Mouse (Mus musculus) stomach, embryonic 15.5 days (tissue): ENCODE data around the gene Rxfp4. TPM values are rescaled to one million over a fixed set of nuclear protein-coding genes. Genes with fewer than 3 reads are reported as not detected.

Source experiments
- ATAC-seq: fragments of 200-750 bp; cut with Nextera tagmentation; 2 replicates; pipeline ENCODE4 v1.8.0; 2017; ENCODE audit warnings: low read depth, moderate number of reproducible peaks, moderate TSS enrichment; ENCODE audit not compliant: insufficient read depth, low FRiP score
- H3K27ac ChIP-seq: fragments of 300-500 bp; sonication (generic); 2 replicates; pipeline ENCODE4 v1.5.1; 2015; ENCODE audit warnings: mild to moderate bottlenecking, inconsistent platforms
- H3K27me3 ChIP-seq: fragments of 300-500 bp; sonication (generic); replicated peaks from 2 replicates; pipeline ENCODE4 v1.6.1; 2015; ENCODE audit warnings: inconsistent platforms
- H3K36me3 ChIP-seq: fragments of 300-500 bp; sonication (generic); 2 replicates; pipeline ENCODE4 v1.6.1; 2015; ENCODE audit warnings: inconsistent platforms
- H3K4me1 ChIP-seq: fragments of 300-500 bp; sonication (generic); 2 replicates; pipeline ENCODE4 v1.6.1; 2015; ENCODE audit warnings: inconsistent platforms
- H3K4me2 ChIP-seq: fragments of 300-500 bp; sonication (generic); 2 replicates; pipeline ENCODE4 v1.6.1; 2015; ENCODE audit warnings: mild to moderate bottlenecking, inconsistent platforms
- H3K4me3 ChIP-seq: fragments of 300-500 bp; sonication (generic); replicated peaks from 2 replicates; pipeline ENCODE4 v1.5.1; 2015; ENCODE audit warnings: inconsistent platforms
- H3K9ac ChIP-seq: fragments of 300-500 bp; sonication (generic); 2 replicates; pipeline ENCODE4 v1.6.1; 2015; ENCODE audit warnings: inconsistent platforms
- H3K9me3 ChIP-seq: fragments of 300-500 bp; sonication (generic); 2 replicates; pipeline ENCODE4 v1.6.1; 2016; ENCODE audit warnings: inconsistent platforms
- WGBS: fragments of 180-500 bp; shearing (Covaris S2); methylation state at CpG from one replicate; pipeline ENCODE4 v1.1.7; 2015; 5-methylcytosine and 5-hydroxymethylcytosine counted together
- polyA plus RNA-seq: library from polyadenylated mRNA; unstranded; fragments of >200 nt; fragmentation: Nextera tagmentation; extraction: Ambion mirVana; gene quantifications from 2 replicates; pipeline ENCODE4 v1.2.1, GENCODE M21; 2015

The Rxfp4 gene
- not detected in 2 replicates for polyA plus RNA-seq

- Histone ChIP-seq H3K36me3 (no peaks in the 10 kb centered on the region), H3K27me3 (no peaks in the 10 kb centered on the region), H3K4me2 (peak within 1 kb of the TSS; percentile 19; the same call in 1 of the 2 replicates), H3K27ac (peak within 1 kb of the TSS; percentile 48; the same call in 1 of the 2 replicates), H3K9ac (no peak within 1 kb of the TSS), H3K4me1 (peaks cover 5% of the 10 kb centered on the region; the same call in 1 of the 2 replicates), H3K4me3 (no peak within 1 kb of the TSS), H3K9me3 (no peaks in the 10 kb centered on the region)
- ATAC-seq: no peak
- 76% methylated on average over 17 of the region's 17 CpGs for WGBS
Measured at GRCm38 (mm10) chr3:88652846-88653515, at the start of gene Rxfp4. Gene Rxfp4, minus strand, starts transcription at chr3:88653142.

DNA sequence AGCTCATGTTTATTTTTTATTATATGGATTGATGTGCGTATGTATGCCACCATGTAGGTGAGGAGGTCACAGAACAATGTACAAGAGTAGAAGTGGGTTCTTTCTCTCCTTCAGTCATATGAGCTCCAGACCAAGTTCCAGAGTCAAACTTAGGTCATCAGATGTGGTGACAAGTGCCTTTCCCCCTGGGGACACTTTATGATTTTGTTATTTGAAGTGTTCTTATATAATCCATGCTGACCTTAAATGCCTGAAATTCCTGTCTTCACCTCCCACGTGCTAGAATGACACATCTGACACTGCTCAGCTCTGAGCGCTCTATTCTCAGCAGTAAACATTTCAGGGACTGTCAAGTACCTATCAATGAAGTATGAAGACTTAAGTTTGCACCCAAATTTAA is 48.3 kb upstream of the Rxfp4 start:
- Histone ChIP-seq H3K27me3 (no peaks in the 10 kb centered on the region), H3K4me3 (no peak overlapping the region), H3K27ac (no peak overlapping the region), H3K36me3 (peaks cover 70% of the 10 kb centered on the region), H3K9me3 (no peaks in the 10 kb centered on the region), H3K9ac (no peak overlapping the region), H3K4me1 (no peaks in the 10 kb centered on the region), H3K4me2 (no peak overlapping the region)
- no peak for ATAC-seq
- WGBS: 56% methylated on average over 3 of the region's 3 CpGs

DNA sequence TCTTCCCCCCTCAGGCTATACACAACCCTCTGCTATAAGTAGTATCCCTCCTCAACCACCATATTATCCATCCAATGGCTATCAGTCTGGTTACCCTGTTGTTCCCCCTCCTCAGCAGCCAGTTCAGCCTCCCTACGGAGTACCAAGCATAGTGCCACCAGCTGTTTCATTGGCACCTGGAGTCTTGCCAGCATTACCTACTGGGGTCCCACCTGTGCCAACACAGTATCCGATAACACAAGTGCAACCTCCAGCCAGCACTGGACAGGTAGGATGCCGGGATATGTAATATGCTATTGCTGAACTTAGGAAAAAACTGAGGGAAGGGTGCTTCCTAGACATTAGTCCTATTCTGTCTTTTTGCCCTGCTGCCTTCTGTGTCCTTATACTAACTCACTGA is 47.3 kb upstream of the Rxfp4 start:
- no peaks in the 10 kb centered on the region for H3K4me1 ChIP-seq
- no peaks in the 10 kb centered on the region for H3K27me3 ChIP-seq
- peaks cover 73% of the 10 kb centered on the region for H3K36me3 ChIP-seq
- 89% methylated on average over 3 of the region's 3 CpGs for WGBS
- ATAC-seq: no peak
- no peak overlapping the region for H3K4me3 ChIP-seq
- H3K4me2 ChIP-seq: no peak overlapping the region
- no peak overlapping the region for H3K9ac ChIP-seq
- no peak overlapping the region for H3K27ac ChIP-seq
- no peaks in the 10 kb centered on the region for H3K9me3 ChIP-seq

DNA sequence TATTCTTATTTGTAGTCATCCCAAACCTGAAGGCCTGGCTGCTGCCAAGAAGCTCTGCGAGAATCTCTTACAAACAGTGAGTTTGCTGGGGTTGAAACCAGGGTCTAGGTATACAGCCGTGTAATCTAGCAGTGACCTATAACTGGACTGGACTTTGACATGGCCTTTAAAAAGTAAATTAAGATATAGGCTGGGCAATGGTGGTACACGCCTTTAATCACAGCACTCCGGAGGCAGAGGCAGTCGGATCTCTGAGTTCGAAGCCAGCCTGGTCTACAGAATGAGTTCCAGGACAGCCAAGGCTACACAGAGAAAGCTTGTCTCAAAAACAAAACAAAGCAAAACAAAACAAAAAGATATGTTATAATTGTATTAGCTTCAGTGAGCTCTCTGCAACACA is 45.9 kb upstream of the Rxfp4 start:
- H3K36me3 ChIP-seq: peaks cover 76% of the 10 kb centered on the region
- 91% methylated on average over 6 of the region's 6 CpGs for WGBS
- ATAC-seq: no peak

DNA sequence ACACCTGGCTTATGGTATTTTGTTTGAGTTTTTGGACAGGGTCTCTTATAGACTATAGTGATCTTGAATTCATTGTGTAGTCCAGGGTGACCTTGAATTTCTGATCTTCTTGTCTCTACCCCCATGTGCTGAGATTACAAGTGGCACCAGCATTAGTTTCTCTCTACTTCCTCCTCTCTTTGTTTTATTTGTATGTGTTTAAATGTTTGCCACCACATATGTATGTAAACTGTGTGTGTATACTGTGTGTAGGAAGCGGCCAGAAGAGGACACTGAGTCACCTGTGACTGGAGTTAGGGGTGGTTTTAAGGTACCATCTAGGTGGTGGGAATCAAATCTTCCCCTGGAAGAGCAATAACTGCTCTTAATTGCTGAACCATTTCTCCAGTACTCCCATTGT is 45.1 kb upstream of the Rxfp4 start:
- no peaks in the 10 kb centered on the region for H3K27me3 ChIP-seq
- no peaks in the 10 kb centered on the region for H3K9me3 ChIP-seq
- no peaks in the 10 kb centered on the region for H3K4me1 ChIP-seq
- WGBS: 85% methylated on average over 1 of the region's 1 CpGs
- no peak overlapping the region for H3K4me2 ChIP-seq
- no peak for ATAC-seq
- H3K27ac ChIP-seq: no peak overlapping the region
- H3K9ac ChIP-seq: no peak overlapping the region
- no peak overlapping the region for H3K4me3 ChIP-seq
- H3K36me3 ChIP-seq: peaks cover 81% of the 10 kb centered on the region

More for the DNA sequence above, 45.9 kb upstream of the Rxfp4 start:
- H3K4me1 ChIP-seq: no peaks in the 10 kb centered on the region
- no peaks in the 10 kb centered on the region for H3K27me3 ChIP-seq
- H3K9ac ChIP-seq: no peak overlapping the region
- H3K4me3 ChIP-seq: no peak overlapping the region
- no peak overlapping the region for H3K27ac ChIP-seq
- no peaks in the 10 kb centered on the region for H3K9me3 ChIP-seq
- H3K4me2 ChIP-seq: no peak overlapping the region

DNA sequence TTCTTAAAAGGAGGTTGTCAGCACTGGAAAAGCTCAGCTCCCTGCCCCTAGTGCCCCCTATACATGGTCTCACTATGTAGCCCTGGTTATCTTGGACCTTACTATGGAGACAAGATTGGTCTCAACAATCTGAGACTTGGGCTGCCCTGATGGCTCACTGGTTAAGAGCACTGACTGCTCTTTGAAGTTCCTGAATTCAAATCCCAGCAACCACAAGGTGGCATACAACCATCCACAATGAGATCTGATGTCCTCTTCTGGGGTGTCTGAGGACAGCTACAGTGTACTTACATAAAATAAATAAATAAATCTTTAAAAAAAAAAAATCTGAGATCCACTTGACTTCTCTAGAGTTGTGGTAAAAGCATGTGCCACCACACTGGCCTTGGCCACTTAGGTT is 42.6 kb upstream of the Rxfp4 start:
- Histone ChIP-seq H3K36me3 (peaks cover 73% of the 10 kb centered on the region), H3K4me2 (no peak overlapping the region), H3K4me1 (no peaks in the 10 kb centered on the region), H3K9ac (no peak overlapping the region), H3K27ac (no peak overlapping the region), H3K9me3 (no peaks in the 10 kb centered on the region), H3K27me3 (no peaks in the 10 kb centered on the region), H3K4me3 (no peak overlapping the region)
- no peak for ATAC-seq

- H3K9ac ChIP-seq: no peak overlapping the region
- no peak overlapping the region for H3K27ac ChIP-seq
- no peak overlapping the region for H3K4me3 ChIP-seq
- H3K4me1 ChIP-seq: peaks cover 2% of the 10 kb centered on the region; the same call in 1 of the 2 replicates
- peaks cover 34% of the 10 kb centered on the region for H3K36me3 ChIP-seq
- H3K9me3 ChIP-seq: no peaks in the 10 kb centered on the region
- ATAC-seq: no peak
- H3K27me3 ChIP-seq: no peaks in the 10 kb centered on the region
- 84% methylated on average over 5 of the region's 5 CpGs for WGBS
- no peak overlapping the region for H3K4me2 ChIP-seq
Measured at GRCm38 (mm10) chr3:88689079-88689478, 36.1 kb upstream of the Rxfp4 start.

DNA sequence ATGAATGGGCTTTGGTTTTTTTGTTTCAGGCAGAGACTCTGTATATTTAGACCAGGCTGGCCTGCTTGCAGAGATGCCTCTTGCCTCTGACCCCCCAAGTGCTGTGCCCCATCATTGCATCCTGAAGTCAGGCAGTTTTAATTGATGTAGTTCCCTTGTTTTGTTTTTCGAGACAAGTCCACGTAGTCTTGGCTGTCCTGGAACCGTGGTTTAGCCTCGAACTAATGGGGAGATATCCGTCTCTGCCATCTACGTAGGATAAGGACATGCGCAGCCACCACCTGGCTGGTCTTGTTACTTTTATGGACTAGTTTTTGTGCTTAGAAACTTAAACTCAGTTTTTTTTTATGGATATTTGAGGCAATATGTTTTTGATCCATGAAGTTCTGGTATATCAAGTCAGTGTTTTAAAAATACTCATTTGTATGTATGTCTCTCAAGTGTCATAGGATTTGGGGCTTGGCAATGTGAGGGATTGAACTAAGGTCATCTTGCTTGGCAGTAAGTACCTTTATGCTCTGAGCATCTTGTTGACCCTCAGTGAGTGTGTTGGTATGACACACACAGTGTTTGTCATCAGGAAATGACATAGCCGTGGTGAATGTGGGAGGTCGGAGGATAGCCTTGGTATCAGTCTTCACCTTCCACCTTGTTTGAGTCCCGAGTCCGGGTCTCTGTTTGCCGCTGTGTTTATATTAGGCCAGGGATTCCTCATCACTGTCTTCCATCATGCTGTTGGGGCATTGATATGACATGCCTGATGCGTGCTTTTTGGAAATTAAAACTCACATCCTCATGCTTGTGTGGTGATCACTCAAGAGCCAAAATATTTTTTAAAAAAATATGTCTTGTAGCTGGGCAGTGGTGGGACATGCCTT is 34.0 kb upstream of the Rxfp4 start:
- peak overlapping the region; percentile 90 for H3K9ac ChIP-seq
- WGBS: 12% methylated on average over 13 of the region's 13 CpGs
- peak overlapping the region; percentile 97; the same call in 1 of the 2 replicates for H3K27ac ChIP-seq
- H3K4me3 ChIP-seq: peak overlapping the region; percentile 80
- no peaks in the 10 kb centered on the region for H3K27me3 ChIP-seq
- peaks cover 19% of the 10 kb centered on the region; the same call in 1 of the 2 replicates for H3K36me3 ChIP-seq
- peak overlapping the region; percentile 83 for H3K4me2 ChIP-seq
- ATAC-seq: no peak
- no peaks in the 10 kb centered on the region for H3K9me3 ChIP-seq
- peaks cover 2% of the 10 kb centered on the region; the same call in 1 of the 2 replicates for H3K4me1 ChIP-seq

GRCm38 (mm10) chr3:88685958-88686451 is 33.1 kb upstream of the Rxfp4 start:
- peak; percentile 48 for ATAC-seq
- Histone ChIP-seq H3K36me3 (peaks cover 19% of the 10 kb centered on the region; the same call in 1 of the 2 replicates), H3K9ac (peak overlapping the region; percentile 90), H3K9me3 (no peaks in the 10 kb centered on the region), H3K27ac (peak overlapping the region; percentile 97), H3K27me3 (no peaks in the 10 kb centered on the region), H3K4me3 (peak overlapping the region; percentile 80), H3K4me2 (peak overlapping the region; percentile 83), H3K4me1 (peaks cover 2% of the 10 kb centered on the region; the same call in 1 of the 2 replicates)
- under 1% methylated on average over 45 of the region's 45 CpGs for WGBS

DNA sequence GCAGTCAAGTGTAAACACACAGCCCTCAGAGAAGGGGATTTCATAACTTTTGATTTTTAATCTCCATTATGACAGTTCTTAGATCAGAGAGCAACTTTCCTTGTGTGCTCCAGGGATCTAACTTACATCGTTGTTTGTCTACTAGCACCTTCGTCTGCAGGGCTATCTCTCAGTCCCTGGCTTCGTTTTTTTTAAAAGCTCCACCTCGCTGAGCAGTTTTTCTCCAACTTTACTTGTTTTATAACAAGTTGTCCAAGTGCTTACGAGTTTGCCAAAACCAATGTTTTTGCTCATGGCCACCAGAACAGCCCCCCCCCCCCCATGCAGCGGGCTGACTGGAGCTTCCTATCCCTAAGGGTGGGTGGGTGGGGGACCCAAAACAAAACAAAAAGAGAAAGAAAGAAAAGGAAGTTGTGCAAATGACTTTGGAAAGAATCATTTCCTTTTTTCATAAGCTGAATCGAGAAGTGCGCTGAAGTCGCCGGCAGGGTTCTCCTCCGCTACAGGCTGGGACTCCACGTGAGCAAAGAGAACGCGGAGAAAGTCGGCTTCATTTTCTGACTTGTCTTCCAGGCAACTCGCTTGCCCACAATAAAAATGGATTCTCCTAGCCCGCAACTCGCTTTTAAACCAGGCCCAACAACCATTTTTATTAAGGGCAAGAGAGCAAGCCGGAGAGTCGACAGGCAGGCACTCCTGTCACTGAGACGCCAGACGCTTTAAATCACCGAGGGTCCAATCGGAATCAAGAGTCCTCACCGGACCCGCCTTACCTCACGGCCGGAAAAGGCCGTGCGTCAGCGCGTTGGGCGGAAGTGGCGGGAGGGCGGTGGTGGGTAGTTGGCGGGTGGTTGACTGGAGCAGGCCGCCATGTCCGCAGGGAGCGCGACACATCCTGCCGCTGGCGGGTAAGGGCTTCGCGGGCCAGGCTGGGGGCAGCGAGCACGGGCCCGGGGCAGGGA is 32.3 kb upstream of the Rxfp4 start, which contains the start of gene Khdc4:
Gene Khdc4, plus strand, starts transcription at position 824 of the 962 bp plus-strand sequence.
- H3K27ac ChIP-seq: peak within 1 kb of the TSS; percentile 97
- ATAC-seq: peak; percentile 99

More for the DNA sequence above, 32.3 kb upstream of the Rxfp4 start, which contains the start of gene Khdc4:
- under 1% methylated on average over 47 of the region's 47 CpGs for WGBS
- Histone ChIP-seq H3K4me1 (peaks cover 2% of the 10 kb centered on the region; the same call in 1 of the 2 replicates), H3K27me3 (no peaks in the 10 kb centered on the region), H3K4me2 (peak within 1 kb of the TSS; percentile 83), H3K9ac (peak within 1 kb of the TSS; percentile 90), H3K36me3 (peaks cover 15% of the 10 kb centered on the region; the same call in 1 of the 2 replicates), H3K9me3 (no peaks in the 10 kb centered on the region), H3K4me3 (peak within 1 kb of the TSS; percentile 80)
